Mouse (Mus musculus) left cerebral cortex, postnatal 4 days (tissue): ENCODE measurements around the gene Gm16451. TPM values are rescaled to one million over a fixed set of nuclear protein-coding genes. Genes with fewer than 3 reads are reported as not detected.
"Not testable (repeated sequence)": the region's sequence is repeated elsewhere in the genome, so short reads cannot be mapped to it uniquely, and the experiment has no call there.

Source experiments
- DNase-seq: peaks from one replicate; pipeline ENCODE4 v3.0.0-alpha.2; 2022
- intact Hi-C: fragments of 180-260 bp; cut with DNase I; formaldehyde crosslinking; loops from one replicate; pipeline ENCODE4 v1.15.1; 2025
- total RNA-seq, 2 experiments: library from RNA; stranded (reverse); gene quantifications; 2 replicates each; pipeline ENCODE4 v1.2.3; 2021

The Gm16451 gene
- total RNA-seq = not detected

DNA sequence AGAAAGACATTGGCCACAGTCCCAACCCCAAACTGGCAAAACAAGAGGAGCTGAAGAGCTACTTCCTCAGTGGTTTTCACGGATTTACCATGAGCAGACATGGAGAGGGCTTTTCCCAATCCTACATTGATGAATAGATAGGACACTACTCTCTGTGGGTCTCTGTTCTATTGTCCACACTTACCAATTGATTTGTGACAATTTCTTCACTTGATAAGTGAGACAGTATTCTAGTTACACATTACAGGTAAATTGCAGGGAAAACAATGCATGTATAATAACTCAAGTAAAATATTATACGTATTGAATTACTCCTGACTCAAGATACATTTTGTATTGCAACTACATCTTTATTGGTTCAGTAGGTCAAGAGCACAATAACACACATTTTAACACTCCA, at the start of gene Gm16451:
Gm16451 (minus strand) TSS at position 101 of the 400 bp plus-strand sequence.
- intact Hi-C loops, DNase-seq: not testable (repeated sequence)

DNA sequence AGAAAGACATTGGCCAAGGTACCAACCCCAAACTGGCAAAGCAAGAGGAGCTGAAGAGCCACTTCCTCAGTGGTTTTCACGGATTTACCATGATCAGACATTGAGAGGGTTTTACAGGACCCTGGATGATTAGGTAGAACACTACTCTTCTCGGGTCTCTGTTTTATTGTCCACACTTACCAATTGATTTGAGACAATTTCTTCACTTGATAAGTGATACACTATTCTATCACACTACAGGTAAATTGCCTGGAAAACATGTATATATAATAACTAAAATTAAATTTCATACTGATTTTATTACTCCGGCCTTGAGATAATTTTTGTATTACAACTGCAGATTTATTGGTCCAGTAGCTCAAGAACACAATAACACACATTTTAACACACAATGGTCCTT, 45.9 kb upstream of the Gm16451 start, which contains the start of gene Vmn1r142:
Vmn1r142 (minus strand) TSS at position 101 of the 400 bp plus-strand sequence.
- DNase-seq, intact Hi-C loops: not testable (repeated sequence)

DNA sequence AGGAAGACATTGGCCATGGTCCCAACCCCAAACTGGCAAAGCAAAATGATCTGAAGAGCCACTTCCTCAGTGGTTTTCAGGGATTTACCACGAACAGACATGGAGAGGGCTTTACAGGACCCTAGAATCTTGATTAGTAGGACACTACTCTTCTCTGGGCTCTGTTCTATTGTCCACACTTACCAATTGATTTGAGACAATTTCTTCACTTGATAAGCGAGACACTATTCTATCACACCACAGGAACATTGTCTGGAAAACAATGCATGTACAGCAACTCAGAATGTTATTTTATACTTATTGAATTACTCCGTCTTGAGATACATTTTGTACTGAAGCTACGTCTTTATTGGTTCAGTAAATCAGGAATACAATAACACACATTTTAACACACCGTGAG, 16.6 kb upstream of the Gm16451 start, which contains the start of gene Gm10666:
Gm10666 (minus strand) TSS at position 101 of the 400 bp plus-strand sequence.
- DNase-seq = not testable (repeated sequence)

DNA sequence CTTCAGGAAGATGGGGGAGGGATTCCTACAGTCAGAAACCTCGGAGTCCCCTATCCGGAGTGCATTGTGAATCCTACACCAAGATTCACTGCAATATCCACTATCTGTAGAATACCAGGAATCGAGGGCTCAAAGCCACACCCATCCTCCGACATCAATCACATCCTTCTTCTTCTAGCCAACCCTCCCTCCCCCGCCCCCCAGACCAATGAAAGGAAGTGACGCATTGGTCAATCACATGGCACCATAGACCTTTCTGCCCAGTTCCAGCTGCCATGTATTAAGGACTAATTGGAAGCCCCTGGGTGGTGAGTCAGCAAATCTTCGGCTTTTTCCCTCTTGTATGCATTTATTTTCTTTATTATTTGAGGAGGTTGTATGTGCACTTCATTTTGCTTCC, 49.3 kb downstream of the Gm16451 start, which contains the start of gene Vmn1r139:
Vmn1r139 (plus strand) TSS at position 301 of the 400 bp plus-strand sequence.
- DNase-seq, intact Hi-C loops: not testable (repeated sequence)

More for the DNA sequence above, 16.6 kb upstream of the Gm16451 start, which contains the start of gene Gm10666:
- intact Hi-C loops = not testable (repeated sequence)

Other genes starting within 250 kb of the Gm16451 start
- gene Gm5891, start 197.0 kb downstream of the Gm16451 start, total RNA-seq = not detected
- not detected for gene Vmn1r137, start 123.7 kb downstream of the Gm16451 start, total RNA-seq
- gene Vmn1r138, start 89.3 kb downstream of the Gm16451 start, total RNA-seq = not detected
- gene Gm6176, start 61.9 kb downstream of the Gm16451 start, total RNA-seq = not detected
- not detected for gene Vmn1r139, start 49.2 kb downstream of the Gm16451 start, total RNA-seq
- gene Gm10666, start 16.5 kb upstream of the Gm16451 start, total RNA-seq = not detected
- not detected for gene Vmn1r142, start 45.8 kb upstream of the Gm16451 start, total RNA-seq
- gene Vmn1r143, start 71.1 kb upstream of the Gm16451 start, total RNA-seq = not detected
- gene Gm8653, start 83.0 kb upstream of the Gm16451 start, total RNA-seq = not detected
- gene Gm8453, start 111.2 kb upstream of the Gm16451 start, total RNA-seq = not detected
- not detected for gene Gm4187, start 211.5 kb upstream of the Gm16451 start, total RNA-seq